Mouse (Mus musculus) granulocyte monocyte progenitor cell, adult 5-6 weeks (primary cell): ENCODE results near the gene Cypt12. TPM values are rescaled to one million over a fixed set of nuclear protein-coding genes. Genes with fewer than 3 reads are reported as not detected.

Source experiments
- ATAC-seq: replicated peaks from 2 replicates; pipeline ENCODE4 v1.8.0; 2016; ENCODE audit warnings: mild to moderate bottlenecking, moderate TSS enrichment, inconsistent platforms; ENCODE audit not compliant: poor library complexity, severe bottlenecking
- total RNA-seq, 2 experiments: library from RNA; stranded (forward) in 1 of 2; stranded (reverse) in 1 of 2; fragments of 200-712, 200-1000 nt in 1 of 2; fragments of >200 nt in 1 of 2; fragmentation: Nextera tagmentation in 1 of 2; gene quantifications; 2 replicates each; pipeline ENCODE4 v1.2.3; 2014 to 2017

Cypt12 gene
- total RNA-seq (2014; fragmentation: Nextera tagmentation) (not detected in 2 replicates), total RNA-seq (2017) (not detected in 2 replicates)

DNA sequence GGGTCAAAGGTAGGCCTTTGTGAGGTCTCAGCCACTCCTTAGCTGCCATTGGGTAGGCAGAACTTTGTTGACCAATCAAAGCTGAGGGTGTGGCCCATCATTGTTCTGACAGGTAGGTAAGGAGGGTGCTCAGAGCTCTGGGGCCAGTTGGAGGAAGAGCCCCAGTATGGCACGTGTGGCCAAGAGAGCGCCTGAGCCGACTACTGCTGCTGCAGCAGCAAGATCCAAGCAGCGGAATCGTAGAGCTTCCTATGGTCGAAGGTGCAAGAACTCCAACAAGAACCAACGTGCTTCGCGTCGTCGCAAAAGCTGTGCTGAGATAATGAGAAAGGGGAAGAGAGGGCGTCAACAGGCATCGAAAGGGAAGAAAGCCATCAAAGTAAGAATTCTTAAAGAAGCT, at the start of gene Cypt12:
TSS of gene Cypt12 (plus strand) at position 112 of the 400 bp plus-strand sequence.
- no peak for ATAC-seq

DNA sequence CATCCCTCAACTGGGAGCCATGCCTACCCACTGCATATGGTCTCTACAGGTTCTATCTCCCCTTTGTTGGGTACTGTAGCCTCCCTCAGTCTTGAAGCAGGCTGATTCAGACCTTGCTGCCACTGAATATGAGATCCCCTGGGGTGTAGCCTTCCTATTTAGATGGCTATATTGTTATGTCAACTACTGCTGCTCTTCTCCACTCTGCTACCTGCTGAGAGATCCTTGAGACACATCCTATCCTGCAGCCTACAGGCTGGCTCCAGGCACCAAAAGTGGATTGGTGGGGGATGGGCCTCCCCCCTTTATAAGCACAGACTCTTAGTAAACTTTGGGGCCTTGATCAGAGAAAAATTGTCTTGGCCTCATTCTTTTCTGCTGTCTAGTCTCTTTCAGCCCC, 34.4 kb upstream of the Cypt12 start:
- no peak for ATAC-seq

DNA sequence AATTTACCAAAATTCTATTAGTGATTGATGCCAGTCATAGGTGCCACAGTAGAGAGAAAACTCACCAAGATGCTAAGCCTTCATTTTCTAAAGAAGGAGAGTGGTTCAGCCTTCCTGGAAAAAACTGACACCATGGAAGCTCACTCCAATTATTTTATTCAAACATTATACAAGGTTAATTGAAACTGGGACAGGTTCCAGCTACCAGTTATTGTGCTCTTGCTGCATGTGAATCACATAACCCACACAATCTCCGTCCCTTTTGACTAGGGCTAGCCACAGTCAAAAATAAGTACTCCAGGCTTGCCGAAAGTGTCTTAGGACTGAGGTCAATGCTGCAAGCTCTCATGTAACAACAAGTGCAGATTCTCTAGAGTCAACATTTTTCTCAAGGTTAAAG, 8.0 kb upstream of the Cypt12 start:
- ATAC-seq, result no peak
